Mouse (Mus musculus) natural killer cell, adult 2 months (primary cell): ENCODE results near the gene Creb5.
A peak's percentile ranks its signal among the peaks of the same experiment; 100 is the strongest.

ENCODE experiments used
- DNase-seq, 2 experiments: peaks; one replicate each; pipeline ENCODE4 v3.0.0; 2022; ENCODE audit warnings: low spot score in 2 of 2

The Creb5 gene

GRCm38 (mm10) chr6:53589746-53590145, 302.7 kb downstream of the Creb5 start:
- peak; percentile 70 to 73 for DNase-seq

- DNase-seq, result no peak
These were observed 305.2 kb downstream of the Creb5 start for GRCm38 (mm10) chr6:53592230-53592629.

GRCm38 (mm10) chr6:53593603-53594002, 306.5 kb downstream of the Creb5 start:
- no peak for DNase-seq

GRCm38 (mm10) chr6:53594316-53594715, 307.2 kb downstream of the Creb5 start:
- DNase-seq, result no peak

- no peak for DNase-seq
These were observed 309.3 kb downstream of the Creb5 start for GRCm38 (mm10) chr6:53596402-53596801.

- DNase-seq, result no peak
These were observed 316.0 kb downstream of the Creb5 start for GRCm38 (mm10) chr6:53603041-53603440.

GRCm38 (mm10) chr6:53603695-53604094, 316.6 kb downstream of the Creb5 start:
- DNase-seq, result no peak

GRCm38 (mm10) chr6:53604386-53604785, 317.3 kb downstream of the Creb5 start:
- no peak for DNase-seq

- DNase-seq, result no peak
These were observed 318.1 kb downstream of the Creb5 start for GRCm38 (mm10) chr6:53605184-53605583.

GRCm38 (mm10) chr6:53611451-53611945, 324.4 kb downstream of the Creb5 start:
- DNase-seq, result no peak

- DNase-seq, result no peak
These were observed 325.6 kb downstream of the Creb5 start for GRCm38 (mm10) chr6:53612681-53613080.

GRCm38 (mm10) chr6:53615440-53616211, 328.6 kb downstream of the Creb5 start:
- no peak for DNase-seq

- DNase-seq, result no peak
These were observed 331.1 kb downstream of the Creb5 start for GRCm38 (mm10) chr6:53618164-53618563.

- DNase-seq, result no peak
These were observed 332.6 kb downstream of the Creb5 start for GRCm38 (mm10) chr6:53619676-53620075.

GRCm38 (mm10) chr6:53621295-53621694, 334.2 kb downstream of the Creb5 start:
- DNase-seq, result no peak

- no peak for DNase-seq
These were observed 337.6 kb downstream of the Creb5 start for GRCm38 (mm10) chr6:53624455-53625276.

GRCm38 (mm10) chr6:53626044-53626443, 339.0 kb downstream of the Creb5 start:
- DNase-seq, result no peak

GRCm38 (mm10) chr6:53628714-53629113, 341.6 kb downstream of the Creb5 start:
- no peak for DNase-seq

GRCm38 (mm10) chr6:53635453-53635852, 348.4 kb downstream of the Creb5 start:
- DNase-seq, result no peak

- no peak for DNase-seq
These were observed 350.6 kb downstream of the Creb5 start for GRCm38 (mm10) chr6:53637356-53638351.
